Mouse (Mus musculus): Measurements from ENCODE around the gene Metrnl.

DNA sequence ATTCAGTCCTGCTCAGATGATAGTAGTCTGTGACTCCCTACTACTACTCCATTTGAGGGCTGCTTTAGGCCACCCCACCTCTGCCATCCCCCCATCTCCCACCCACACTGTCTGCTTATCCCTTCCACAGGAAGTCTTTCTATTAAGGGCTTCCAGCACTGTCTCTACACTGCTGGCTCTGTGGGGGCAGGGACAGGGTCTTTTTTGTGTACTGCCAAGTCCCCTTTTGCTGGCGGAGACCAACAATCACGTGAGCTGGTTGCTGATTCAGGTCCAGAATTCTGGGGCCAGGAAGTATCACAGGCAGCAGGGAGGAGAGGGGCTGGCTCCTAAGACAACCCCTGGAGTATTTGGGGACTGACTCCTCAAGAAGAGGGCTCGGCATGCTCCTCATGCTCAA lies 18.1 kb upstream of the Metrnl start:
- TF ChIP-seq CHD2 (IDR thresholded peaks at IDR 0.05; ENCODE audit: low read length) (no peak), POLR2A (IDR thresholded peaks at IDR 0.05; ENCODE audit: low read depth, low read length) (no peak), EP300 (IDR thresholded peaks at IDR 0.05; ENCODE audit: low read length) (no peak), USF1 (IDR thresholded peaks at IDR 0.05; ENCODE audit: low read depth, low read length) (no peak), ZMIZ1 (IDR thresholded peaks at IDR 0.05; ENCODE audit: low read depth, low read length) (no peak), HCFC1 (IDR thresholded peaks at IDR 0.05; ENCODE audit: low read depth, low read length) (no peak), ZNF384 (IDR thresholded peaks at IDR 0.05; ENCODE audit: low read depth, low read length) (no peak), CTCF (conservative IDR thresholded peaks at IDR 0.05 in 1 of 2, IDR thresholded peaks at IDR 0.05 in 1 of 2; ENCODE audit: low read depth in 2 of 2, low read length in 2 of 2) (no peak), RAD21 (IDR thresholded peaks at IDR 0.05; ENCODE audit: low read depth, low read length) (no peak)
